Mouse (Mus musculus) kidney, postnatal 14 days (tissue): ENCODE data around the gene Ptpro.
A peak's percentile ranks its signal among the peaks of the same experiment; 100 is the strongest.
"Not testable (repeated sequence)": the region's sequence is repeated elsewhere in the genome, so short reads cannot be mapped to it uniquely, and the experiment has no call there.

Experiments
- DNase-seq: peaks from one replicate; pipeline ENCODE4 v3.0.0; 2022; ENCODE audit warnings: mixed read lengths

Ptpro gene

DNA sequence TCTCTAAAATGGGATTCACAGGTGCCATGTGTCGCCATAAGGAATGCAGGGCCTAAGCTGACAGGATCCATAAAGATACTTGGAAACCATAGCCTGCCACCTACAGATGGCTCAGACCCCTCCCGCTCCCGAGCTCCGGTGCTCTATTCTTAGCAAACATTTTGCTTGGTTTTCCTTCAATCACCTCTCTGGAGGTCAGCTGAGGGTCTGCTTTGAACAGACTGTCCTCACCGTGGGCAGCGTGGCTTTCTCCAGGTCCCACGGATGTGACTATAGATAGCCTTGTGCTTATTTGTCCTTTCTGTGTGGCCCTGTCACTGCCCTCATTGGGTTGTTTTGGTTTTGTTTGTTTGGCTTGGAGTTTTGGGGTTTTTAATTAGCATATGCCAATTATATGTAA, 206.0 kb downstream of the Ptpro start:
- no peak for DNase-seq

DNA sequence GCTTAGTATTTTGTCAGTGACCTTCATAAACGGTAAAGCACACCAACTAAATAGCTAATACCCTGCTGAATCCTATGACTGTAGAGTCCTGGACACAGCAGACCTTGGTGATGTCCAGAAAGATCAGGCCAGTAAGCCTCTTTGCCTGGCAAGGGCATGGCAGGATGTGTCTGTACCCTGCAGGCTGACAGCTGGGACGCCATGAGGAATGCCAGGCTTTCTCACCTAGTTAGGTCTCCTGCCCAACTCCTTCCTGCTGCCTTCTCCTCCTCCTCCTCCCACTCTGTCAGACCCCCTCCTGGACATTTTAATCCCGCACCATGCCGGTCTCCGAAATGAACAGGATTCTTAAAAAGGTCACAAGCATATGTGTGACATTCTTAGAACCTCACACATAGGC, 211.7 kb downstream of the Ptpro start:
- DNase-seq = no peak

DNA sequence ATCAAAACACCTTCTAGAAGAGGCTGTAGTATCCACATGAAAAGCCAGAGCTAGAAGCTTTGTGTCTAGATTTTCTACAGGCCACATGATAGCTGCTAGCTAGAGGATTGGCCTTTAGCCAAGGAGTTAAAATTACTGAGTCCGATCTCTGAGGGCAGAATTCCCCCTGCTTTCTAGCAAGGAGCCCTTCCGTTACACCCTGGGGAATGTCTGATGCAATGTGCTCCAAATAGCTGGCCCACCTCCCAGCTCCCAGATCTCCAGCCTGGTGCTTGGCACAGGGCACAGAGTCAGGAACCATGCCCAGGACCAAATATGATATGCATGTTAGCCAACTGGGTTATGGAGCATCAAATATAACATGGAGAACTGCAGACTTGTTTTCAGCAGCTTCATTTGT, 213.1 kb downstream of the Ptpro start:
- peak; percentile 66 for DNase-seq

DNA sequence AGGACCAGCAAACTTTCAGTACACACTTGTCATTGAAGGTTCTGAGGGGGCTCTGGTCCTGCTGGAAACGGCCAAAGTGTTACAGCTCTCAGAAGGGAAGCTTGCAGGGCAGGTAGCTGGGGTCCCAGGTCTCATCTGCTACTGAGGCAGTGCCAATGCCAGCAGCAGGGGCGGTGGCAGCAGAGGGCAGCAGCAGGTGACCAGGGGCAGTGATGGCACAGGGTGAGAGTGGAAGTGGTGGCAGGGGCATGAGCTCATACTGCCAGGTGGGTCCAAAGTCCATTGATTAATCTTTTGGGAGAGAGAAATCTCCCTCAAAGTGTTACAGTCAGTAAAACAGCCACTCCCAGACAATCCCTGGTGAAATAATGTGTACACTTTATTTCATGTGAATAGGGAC, 214.1 kb downstream of the Ptpro start:
- no peak for DNase-seq

DNA sequence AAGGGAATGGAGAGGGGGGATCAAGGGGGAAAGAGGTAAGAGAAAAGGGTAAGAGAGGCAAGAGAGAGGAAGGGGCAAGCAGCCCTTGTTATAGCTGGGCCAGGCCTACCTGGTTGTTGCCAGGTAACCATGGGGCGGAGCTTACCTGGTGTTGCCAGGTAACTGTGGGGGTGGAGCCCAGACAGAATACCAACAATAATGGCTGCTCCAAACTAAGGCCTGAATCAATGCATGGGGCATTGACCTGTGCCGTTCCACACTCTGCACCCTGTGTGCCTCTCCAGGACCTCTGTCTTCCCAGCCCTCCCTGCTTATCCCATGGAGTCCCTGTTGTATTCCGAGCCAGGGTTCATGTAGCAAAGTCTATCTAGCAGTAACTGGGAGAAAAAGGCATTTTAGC, 215.6 kb downstream of the Ptpro start:
- DNase-seq = peak; percentile 10

DNA sequence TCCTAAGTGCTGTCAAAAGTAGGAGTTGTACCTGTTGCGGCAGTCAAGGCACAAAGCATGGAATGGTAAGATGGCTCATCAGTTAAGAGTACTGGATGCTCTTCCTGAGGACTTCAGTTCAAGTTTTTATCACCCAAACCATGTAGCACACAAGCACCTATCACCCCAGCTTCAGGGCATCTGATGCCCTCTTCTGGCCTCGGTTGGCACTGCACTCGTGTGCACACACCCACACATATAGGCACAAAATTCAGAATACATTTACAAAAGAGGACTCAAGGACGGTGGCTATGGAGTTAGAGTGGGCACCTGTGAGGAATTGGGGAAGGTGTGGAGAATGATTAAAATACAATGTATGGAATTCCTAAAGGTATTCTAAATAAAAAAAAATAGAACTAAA, 217.4 kb downstream of the Ptpro start:
- DNase-seq = no peak

DNA sequence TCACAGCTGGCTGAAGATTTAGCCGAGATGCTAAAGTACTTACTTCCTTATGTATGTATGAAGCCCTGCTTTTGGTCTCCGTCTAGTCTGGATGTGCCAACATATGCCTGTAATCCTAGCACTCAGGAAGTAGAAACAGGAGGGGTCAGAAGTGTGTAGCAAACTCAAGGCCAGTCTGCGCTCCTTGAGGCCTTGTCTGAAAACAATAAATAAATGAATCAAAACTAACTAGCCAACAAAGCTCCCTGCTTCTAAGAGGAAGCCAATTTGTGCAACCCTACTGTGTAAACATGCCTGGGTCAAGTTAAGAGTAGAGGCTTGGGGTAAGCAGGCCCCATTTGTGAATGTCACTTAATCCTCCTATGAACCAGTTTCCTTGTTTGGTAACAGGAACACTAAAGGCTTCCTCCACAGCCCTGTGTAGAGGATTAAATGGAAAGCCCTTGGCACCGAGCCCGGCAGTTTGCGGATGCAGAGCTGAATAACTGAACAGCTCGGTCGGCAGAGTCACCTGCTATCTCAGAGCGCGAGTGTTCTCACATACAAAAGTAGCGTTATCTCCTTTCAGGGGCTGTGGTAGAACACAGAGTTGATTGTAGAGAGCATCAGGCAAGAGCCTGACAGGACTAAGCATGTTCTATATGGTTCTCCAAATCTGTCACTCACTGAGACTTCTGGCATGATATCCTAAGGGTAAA, 218.9 kb downstream of the Ptpro start:
- peak; percentile 90 for DNase-seq

DNA sequence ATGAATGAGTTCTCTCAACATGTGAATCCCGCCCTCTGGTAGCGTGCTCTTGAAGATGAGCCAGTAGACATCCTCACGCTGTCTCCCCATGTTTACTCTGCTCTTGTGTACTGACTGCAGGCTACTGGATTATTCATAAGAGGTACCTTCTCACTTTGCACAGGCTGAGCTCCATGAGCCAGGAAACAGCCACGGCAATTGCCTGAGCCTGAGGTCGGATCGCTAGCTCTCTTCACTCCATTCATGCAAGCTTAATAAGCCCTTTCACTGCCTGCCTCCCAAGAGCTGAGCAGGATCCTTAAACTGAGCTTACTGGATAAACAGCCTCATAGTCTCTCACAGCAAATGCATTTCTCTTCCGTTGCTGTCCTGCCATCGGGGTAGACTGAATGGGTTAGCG, 220.0 kb downstream of the Ptpro start:
- DNase-seq = no peak

DNA sequence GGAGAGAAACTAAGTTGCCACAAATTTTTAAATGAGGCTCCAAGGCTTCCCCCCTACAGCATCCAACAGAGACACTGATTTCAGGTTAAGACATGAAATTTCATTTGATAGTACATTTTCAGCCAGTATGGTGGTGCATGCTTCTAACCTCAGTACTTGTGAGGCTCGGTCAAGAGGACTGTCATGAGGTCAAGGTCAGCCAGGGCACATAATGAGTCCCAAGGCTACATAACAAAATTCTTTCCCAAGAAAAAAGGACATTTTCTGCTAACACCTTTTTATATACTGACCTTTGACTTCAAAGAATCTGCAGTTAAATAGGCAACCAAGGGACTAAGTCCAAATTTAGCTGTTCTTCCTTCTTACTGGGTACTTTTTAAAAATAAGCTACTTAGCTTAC, 221.3 kb downstream of the Ptpro start:
- peak; percentile 10 for DNase-seq

DNA sequence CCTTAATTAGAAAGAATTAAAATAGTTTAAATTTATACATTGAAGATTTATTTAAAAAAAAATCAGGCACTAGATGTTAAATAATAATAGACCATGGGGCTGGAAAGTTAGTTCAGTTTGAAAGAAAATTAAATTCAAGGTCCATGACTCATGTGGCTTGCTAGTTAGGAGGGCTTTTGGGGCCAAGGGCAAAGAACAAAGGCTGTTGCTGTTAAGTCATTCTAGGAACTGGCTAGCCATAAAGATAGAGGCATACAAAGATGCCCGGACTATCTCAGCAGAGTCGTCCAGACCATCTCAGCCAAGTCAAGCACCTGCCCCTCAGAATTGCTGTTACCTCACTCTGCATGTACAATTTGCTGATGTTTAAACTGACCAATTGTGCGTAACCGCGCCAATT, 223.6 kb downstream of the Ptpro start:
- DNase-seq = not testable (repeated sequence)

DNA sequence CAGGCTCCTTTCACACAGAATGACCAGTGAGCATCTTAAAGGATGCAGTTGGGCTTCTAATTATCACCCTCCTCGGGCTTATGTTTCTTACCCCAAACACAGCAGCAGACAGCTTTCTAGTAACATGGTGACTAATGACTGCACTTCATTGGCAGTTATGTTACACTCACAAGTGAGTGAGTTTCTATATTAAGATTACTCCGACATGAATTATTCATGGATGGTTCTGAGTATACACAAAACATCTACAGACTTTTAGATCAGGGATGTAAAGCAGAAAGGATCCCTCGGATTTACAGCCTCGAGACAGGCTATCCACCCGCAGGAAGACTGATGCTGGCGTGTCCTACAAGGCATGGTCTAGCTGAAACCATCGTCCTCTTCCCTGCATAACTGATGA, 230.8 kb downstream of the Ptpro start:
- DNase-seq = no peak

DNA sequence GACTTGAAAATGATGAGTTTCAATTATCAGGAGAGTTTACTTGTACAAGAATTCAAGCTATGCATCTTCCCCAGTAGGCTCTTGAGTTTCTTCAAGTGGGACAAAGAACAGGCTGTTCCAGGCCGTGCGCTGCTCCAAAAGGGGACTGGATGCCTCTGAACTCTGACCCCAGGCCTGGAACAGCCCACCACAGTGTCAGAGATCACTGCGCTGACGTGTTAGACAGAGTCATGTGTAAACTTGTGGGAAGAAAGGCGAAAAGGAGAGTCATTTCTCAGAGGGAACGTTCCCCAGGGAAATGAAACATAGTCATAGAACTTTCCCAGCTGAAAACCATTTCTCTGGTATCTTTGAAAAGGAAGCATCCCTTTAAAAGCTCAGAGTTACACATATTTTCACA, 235.3 kb downstream of the Ptpro start:
- peak; percentile 51 for DNase-seq

DNA sequence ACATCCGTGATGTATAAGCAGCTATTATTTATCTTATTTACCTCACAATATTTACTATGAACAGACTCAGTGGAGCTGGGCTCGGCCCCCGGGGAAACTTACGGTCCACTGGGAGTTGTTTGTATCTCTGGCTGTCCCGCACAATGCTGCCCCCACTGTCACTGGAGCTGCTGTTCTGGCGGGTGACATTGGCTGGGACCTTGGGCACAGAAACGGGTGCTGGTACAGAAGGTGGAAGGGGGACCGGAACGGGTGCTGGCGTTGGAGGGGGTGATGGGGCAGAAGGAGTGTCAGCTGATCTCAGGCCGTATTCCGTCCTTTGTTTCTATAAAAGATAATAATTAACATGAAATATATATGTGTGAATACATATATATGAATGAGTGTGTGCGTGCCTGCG, 238.0 kb downstream of the Ptpro start:
- DNase-seq = no peak

DNA sequence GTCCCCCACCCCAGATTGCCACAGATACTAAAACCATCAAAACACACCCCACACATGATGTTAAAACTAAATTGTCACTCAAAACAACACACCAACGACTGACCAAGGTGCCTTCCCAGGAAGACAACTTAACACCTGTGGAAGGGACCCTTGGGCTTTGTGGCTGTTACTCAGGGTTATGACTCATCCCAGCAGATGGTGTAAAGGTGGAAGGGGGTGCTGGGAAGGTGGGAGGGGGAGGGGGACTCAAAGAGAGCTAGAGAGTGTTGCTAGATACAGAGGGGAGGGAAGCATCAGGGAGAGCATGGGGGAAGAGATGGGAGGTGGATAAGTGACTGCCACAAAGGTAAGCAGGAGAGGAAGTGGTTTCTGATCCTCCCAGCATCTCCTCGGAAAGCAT, 239.5 kb downstream of the Ptpro start:
- no peak for DNase-seq

DNA sequence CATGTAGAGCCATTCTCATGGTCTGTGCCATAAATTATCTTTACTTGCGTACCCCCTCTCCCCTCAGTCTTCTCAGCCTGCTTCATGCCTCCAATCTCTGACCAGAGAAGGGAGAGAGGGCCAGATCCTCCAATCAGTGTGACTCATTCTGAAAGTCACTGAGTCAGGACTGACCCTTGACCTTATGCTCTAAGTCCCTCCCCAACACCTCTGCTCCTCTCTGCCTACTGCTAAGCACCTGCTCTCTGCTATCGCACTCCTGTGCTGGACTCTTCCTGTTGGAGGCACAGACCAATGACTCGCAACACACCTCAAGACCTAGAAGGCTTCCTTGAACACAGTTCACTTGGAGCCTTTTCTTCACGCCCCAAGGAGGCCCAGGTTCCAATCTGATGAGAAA, 240.5 kb downstream of the Ptpro start:
- DNase-seq = no peak

DNA sequence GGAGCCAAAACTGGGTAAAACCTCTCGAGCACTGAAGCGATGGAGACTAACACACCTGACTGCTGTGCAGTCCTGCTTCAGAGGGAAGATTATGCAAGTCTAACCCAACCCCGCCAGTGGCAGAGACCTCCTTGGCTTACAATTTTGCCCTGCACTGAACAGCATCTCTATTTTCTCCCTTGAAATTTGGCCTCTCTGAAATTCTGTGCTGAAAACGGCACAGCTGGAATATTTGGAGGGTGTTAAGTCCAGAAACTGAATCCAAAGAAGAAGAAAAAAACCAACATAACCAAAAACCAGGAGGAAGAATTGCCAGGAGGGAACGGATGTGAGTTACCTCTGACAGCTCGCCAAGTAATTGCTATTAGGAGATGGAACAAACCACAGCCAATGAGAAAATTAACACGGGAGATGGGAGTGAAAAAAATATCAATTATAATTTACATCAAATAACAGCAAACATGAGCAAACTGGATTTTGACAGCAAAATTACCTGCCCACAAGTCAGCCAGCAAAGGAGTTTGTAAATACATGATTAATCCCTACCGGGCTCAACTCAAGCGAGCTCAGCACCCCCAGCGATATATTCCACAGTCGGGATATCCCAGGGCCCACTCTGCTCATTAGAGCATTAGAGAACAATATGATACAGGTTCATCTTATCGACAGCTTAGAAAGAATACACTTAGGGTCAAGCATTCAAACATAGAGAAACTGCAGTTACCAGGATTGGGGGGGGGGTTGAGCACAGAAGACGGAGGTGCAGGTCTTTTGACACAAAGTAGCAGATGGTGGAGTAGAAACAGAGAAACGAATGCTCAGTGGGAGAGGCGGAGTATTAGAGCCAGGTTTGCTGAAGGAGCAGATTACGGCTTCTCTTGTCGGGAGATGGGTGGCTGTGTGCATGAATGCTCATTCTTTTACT, 241.4 kb downstream of the Ptpro start:
- no peak for DNase-seq

DNA sequence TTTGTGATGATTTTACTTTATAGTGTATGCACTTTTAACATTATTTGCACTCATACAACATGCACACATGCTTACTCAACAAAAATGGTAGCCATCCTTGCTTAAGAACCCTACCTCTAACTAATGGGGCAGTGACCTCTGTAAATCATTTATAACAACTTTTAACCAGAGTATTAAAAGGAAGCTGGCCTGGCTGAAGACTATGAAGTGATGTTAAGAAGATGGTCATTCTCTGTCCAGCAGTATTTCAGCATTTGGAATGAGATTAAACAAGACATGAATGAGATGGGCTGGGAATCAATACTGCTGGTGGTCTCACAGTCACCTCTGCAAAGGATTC, 242.0 kb downstream of the Ptpro start:
- no peak for DNase-seq

DNA sequence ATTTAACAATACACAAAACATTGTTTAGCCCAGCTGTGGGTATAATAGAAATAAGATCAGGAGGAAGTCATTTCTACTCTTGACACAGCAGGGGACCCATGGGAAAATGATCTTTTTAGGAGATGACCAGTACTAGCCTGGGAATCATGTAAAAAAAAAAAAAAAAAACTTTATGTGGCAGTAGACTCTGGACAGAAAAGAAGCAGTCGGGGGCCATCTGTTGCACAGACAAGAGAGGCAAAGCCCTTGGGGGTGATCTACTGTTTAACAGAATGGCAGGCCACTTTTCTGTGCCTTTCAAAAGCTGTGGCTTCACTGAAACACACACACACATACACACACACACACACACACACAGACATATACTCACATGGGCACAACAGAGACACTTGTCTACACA, 242.7 kb downstream of the Ptpro start:
- DNase-seq = no peak

DNA sequence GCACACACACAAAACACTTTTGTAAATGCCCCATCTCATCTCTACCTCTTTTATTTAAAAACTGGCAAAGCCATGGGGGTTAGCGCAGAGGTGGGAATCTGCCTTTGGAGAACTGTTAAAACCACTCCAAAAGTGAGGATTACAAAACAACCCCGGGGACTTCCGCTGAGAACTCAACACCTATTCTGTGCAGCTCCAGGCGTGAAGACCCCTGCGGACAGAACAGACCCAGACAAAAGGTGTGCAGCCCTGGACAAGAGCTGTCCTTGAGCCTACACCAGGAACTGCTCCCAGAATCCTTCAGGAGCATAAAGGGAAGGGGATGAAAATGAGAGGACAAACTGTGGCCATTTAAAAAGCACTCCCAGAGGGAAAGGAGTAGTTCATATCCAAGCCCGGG, 243.1 kb downstream of the Ptpro start:
- no peak for DNase-seq

DNA sequence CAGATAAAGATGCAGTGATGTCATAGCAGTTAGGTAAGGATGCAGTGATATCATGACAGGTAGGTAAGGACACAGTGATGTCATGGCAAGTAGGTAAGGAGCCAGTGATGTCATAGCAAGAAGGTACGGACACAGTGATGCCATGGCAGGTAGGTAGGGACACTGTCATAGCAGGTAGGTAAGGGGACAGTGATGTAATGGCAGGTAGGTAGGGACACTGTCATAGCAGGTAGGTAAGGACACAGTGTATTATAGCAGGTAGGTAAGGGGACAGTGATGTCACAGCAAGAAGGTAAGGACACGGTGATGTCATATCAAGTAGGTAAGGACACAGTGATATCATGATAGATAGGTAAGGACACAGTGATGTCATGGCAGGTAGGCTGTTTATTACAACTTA, 244.4 kb downstream of the Ptpro start:
- no peak for DNase-seq

DNA sequence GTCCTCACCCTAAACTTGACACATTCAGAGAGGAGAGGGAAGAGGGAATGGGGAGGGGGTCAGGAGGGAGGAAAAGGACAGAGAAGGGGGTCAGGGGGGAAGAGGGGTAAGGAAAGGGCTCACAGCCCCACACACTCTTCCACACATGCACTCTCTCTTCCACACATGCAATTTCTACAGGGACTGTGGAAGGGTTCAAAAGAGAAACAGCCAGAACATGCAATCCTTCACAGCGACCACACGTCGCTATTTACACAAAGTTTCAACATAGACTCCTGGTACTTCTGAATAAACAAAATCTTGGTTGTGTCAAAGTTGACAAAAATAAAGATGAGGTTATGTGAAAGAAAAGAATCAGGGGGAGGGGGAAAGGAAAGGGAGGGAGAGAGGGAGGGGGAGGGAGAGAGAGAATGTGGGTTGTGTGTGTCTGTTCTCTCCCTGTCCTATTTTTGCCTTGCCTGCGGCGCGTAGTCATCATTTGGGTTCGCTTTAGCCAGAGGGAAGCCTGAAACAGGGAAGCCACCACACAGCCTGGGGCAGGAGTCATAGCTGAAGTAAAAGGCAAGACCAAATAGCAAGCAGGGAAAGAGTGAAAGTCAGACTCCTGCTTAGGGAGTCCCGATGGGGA, 245.2 kb downstream of the Ptpro start:
- DNase-seq = no peak

DNA sequence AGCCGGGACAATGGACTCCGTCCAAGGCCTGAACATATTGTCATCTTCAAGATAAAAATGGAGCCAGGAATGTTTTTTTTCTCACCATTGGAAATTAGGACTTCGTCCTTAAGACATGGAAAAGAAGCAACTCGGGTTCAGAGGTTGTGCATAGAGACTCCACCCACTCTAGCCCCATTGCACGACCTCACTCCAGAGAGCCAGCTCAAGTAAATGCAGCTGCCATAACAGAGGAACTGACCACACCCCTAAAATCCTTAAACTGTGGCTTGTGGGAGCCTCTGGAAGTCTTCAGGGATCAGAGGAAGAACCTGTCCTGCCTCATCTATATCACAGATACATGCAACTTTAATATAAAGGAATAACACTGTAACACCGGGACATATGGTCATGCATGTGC, 246.7 kb downstream of the Ptpro start:
- no peak for DNase-seq

DNA sequence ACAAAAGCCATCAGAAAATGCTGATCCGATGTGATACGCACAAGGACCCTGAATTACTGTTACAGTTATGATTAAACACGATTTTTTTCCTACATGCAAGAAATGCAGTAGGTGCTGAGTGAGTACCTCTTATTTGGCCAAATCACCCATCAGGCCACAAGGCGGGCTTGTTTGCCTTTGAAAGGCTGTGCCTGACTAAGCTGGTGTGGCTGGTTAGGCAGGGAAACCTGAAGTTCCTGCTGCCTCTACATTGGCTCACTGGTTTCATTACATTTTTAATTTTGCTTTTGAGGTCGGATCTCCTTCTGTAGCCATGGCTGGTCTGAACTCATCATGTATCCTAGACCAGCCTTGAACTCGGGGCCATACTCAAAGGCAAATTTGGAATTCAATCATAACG, 250.9 kb downstream of the Ptpro start:
- DNase-seq = no peak

DNA sequence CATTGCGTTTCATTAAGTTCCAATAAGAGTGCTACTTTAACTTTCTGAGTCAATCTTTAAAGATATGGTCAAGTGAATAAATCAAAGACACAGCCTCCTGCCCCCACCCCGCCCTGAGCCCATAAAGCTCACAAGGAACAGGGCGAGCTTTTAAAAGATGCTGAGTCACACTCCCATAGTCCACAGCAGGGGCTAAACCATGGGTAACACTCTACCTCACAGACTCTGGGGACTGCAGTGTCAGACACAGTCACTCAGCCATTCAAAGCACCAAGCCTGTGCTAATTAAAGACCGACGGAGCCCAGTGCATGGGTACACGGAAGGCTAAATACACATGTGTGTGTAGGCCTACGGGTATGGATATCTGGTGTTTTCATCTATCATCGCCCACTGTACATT, 251.3 kb downstream of the Ptpro start:
- no peak for DNase-seq
